ENCODE assay signal across 12 mouse cellular contexts in genomic region chr10:25016110-25016509, GRCm38 (mm10).
DNase-seq lines count a peak whose midpoint lies in the region; ATAC-seq and TF ChIP-seq lines count a peak whose summit lies in the region.
"Had no signal": no experiment of that assay in that cellular context is flagged by ENCODE, and none has a peak within 500 bp of the region (broad histone marks: within the 10 kb centered on the region; RNA-seq: fewer than 3 reads in every experiment).

No protein-coding gene starts in this region.

- peak; percentile 65 for DNase-seq in adrenal gland, adult 2 months
- DNase-seq in adrenal gland, postnatal 36 days = peak; percentile 56 to 58
- peak; percentile 30 for DNase-seq in forebrain, postnatal 0 days
- DNase-seq in liver, embryonic 11.5 days (ENCODE audit: low spot score) = no peak
- DNase-seq in thymus, postnatal 36 days = no peak
- DNase-seq: kidney, adult 18-20 months; lung, postnatal 10 days had no signal

- no peaks in the 10 kb centered on the region for H3K9me3 ChIP-seq in hindbrain, embryonic 15.5 days
- H3K9me3 ChIP-seq in hindbrain, embryonic 12.5 days (replicated peaks) = no peaks in the 10 kb centered on the region
- H3K9me3 ChIP-seq in forebrain, postnatal 0 days (ENCODE audit: low read length) = no peaks in the 10 kb centered on the region
- H3K9me3 ChIP-seq in liver, embryonic 11.5 days (ENCODE audit: control insufficient read depth, low read length) = no peaks in the 10 kb centered on the region
- no peaks in the 10 kb centered on the region for H3K9me3 ChIP-seq in liver, embryonic 12.5 days (replicated peaks)
- H3K9me3 ChIP-seq: embryonic facial prominence, embryonic 12.5 days had no signal

- no peak overlapping the region for H3K4me2 ChIP-seq in hindbrain, embryonic 15.5 days
- no peak overlapping the region for H3K4me2 ChIP-seq in hindbrain, embryonic 12.5 days (replicated peaks)
- H3K4me2 ChIP-seq in forebrain, postnatal 0 days (ENCODE audit: low read depth) = no peak overlapping the region
- H3K4me2 ChIP-seq in liver, embryonic 11.5 days = no peak overlapping the region
- H3K4me2 ChIP-seq in liver, embryonic 12.5 days = no peak overlapping the region
- H3K4me2 ChIP-seq: embryonic facial prominence, embryonic 12.5 days had no signal

- TF ChIP-seq CTCF in forebrain, postnatal 0 days (IDR thresholded peaks at IDR 0.05; ENCODE audit: low read depth) = no peak

- H3K4me3 ChIP-seq in hindbrain, embryonic 15.5 days = no peak overlapping the region
- no peak overlapping the region for H3K4me3 ChIP-seq in hindbrain, embryonic 12.5 days
- H3K4me3 ChIP-seq in forebrain, postnatal 0 days (ENCODE audit: low read depth, low read length) = no peak overlapping the region
- no peak overlapping the region for H3K4me3 ChIP-seq in liver, embryonic 11.5 days (ENCODE audit: low read depth, low read length)
- H3K4me3 ChIP-seq in liver, embryonic 12.5 days = no peak overlapping the region
- H3K4me3 ChIP-seq: embryonic facial prominence, embryonic 12.5 days; myocyte had no signal

- H3K27me3 ChIP-seq in hindbrain, embryonic 15.5 days = no peaks in the 10 kb centered on the region
- no peaks in the 10 kb centered on the region for H3K27me3 ChIP-seq in hindbrain, embryonic 12.5 days
- H3K27me3 ChIP-seq in forebrain, postnatal 0 days (ENCODE audit: insufficient read depth, low read length) = no peaks in the 10 kb centered on the region
- H3K27me3 ChIP-seq in liver, embryonic 11.5 days (replicated peaks; ENCODE audit: control insufficient read depth, insufficient read depth, low read length) = no peaks in the 10 kb centered on the region
- no peaks in the 10 kb centered on the region for H3K27me3 ChIP-seq in liver, embryonic 12.5 days (replicated peaks)
- H3K27me3 ChIP-seq: embryonic facial prominence, embryonic 12.5 days had no signal

- H3K9ac ChIP-seq in hindbrain, embryonic 15.5 days = no peak overlapping the region
- H3K9ac ChIP-seq in hindbrain, embryonic 12.5 days = no peak overlapping the region
- H3K9ac ChIP-seq in forebrain, postnatal 0 days = no peak overlapping the region
- no peak overlapping the region for H3K9ac ChIP-seq in liver, embryonic 11.5 days (ENCODE audit: low read depth, low read length)
- H3K9ac ChIP-seq in liver, embryonic 12.5 days = no peak overlapping the region
- H3K9ac ChIP-seq: embryonic facial prominence, embryonic 12.5 days had no signal

- H3K27ac ChIP-seq in hindbrain, embryonic 15.5 days (replicated peaks) = peak overlapping the region; percentile 10; the same call in 1 of the 2 replicates
- H3K27ac ChIP-seq in hindbrain, embryonic 12.5 days = no peak overlapping the region
- no peak overlapping the region for H3K27ac ChIP-seq in forebrain, postnatal 0 days (ENCODE audit: low read depth, low read length)
- no peak overlapping the region for H3K27ac ChIP-seq in liver, embryonic 11.5 days (ENCODE audit: low read depth, low read length)
- H3K27ac ChIP-seq in liver, embryonic 12.5 days = no peak overlapping the region
- H3K27ac ChIP-seq: embryonic facial prominence, embryonic 12.5 days had no signal

- H3K36me3 ChIP-seq in hindbrain, embryonic 15.5 days = no peaks in the 10 kb centered on the region
- H3K36me3 ChIP-seq in hindbrain, embryonic 12.5 days = no peaks in the 10 kb centered on the region
- H3K36me3 ChIP-seq in forebrain, postnatal 0 days (ENCODE audit: insufficient read depth) = no peaks in the 10 kb centered on the region
- no peaks in the 10 kb centered on the region for H3K36me3 ChIP-seq in liver, embryonic 11.5 days (ENCODE audit: control insufficient read depth, insufficient read depth, low read length)
- H3K36me3 ChIP-seq in liver, embryonic 12.5 days = no peaks in the 10 kb centered on the region
- H3K36me3 ChIP-seq: embryonic facial prominence, embryonic 12.5 days had no signal

- peak; percentile 66; the same call in 1 of the 2 replicates for ATAC-seq in hindbrain, embryonic 15.5 days (ENCODE audit: low FRiP score, low read depth)
- ATAC-seq in hindbrain, embryonic 12.5 days (ENCODE audit: low FRiP score) = no peak
- peak; percentile 56; the same call in 1 of the 2 replicates for ATAC-seq in forebrain, postnatal 0 days
- no peak for ATAC-seq in liver, embryonic 11.5 days (replicated peaks; ENCODE audit: low FRiP score)
- no peak for ATAC-seq in liver, embryonic 12.5 days

- WGBS in hindbrain, embryonic 15.5 days = 67% methylated on average over 9 of the region's 9 CpGs
- 80% methylated on average over 9 of the region's 9 CpGs for WGBS in hindbrain, embryonic 12.5 days
- 40% methylated on average over 9 of the region's 9 CpGs for WGBS in forebrain, postnatal 0 days
- 76% methylated on average over 9 of the region's 9 CpGs for WGBS in liver, embryonic 11.5 days
- 73% methylated on average over 9 of the region's 9 CpGs for WGBS in liver, embryonic 12.5 days (ENCODE audit: insufficient replicate concordance)

- H3K4me1 ChIP-seq in hindbrain, embryonic 15.5 days (replicated peaks) = no peaks in the 10 kb centered on the region
- H3K4me1 ChIP-seq in hindbrain, embryonic 12.5 days = no peaks in the 10 kb centered on the region
- no peaks in the 10 kb centered on the region for H3K4me1 ChIP-seq in forebrain, postnatal 0 days (ENCODE audit: insufficient read depth)
- peaks cover 7% of the 10 kb centered on the region for H3K4me1 ChIP-seq in liver, embryonic 11.5 days (replicated peaks; ENCODE audit: control insufficient read depth, insufficient read depth, low read length)
- H3K4me1 ChIP-seq in liver, embryonic 12.5 days = peaks cover 13% of the 10 kb centered on the region
- H3K4me1 ChIP-seq: embryonic facial prominence, embryonic 12.5 days had no signal

Comparison
In these comparisons a context has a peak if more than half of its experiments do, and no peak if none do; other contexts are left out.
1. ATAC-seq: peak in hindbrain, embryonic 15.5 days (single experiment) and forebrain, postnatal 0 days (single experiment); none in hindbrain, embryonic 12.5 days (single experiment), liver, embryonic 11.5 days (single experiment) and liver, embryonic 12.5 days (single experiment).
2. DNase-seq: peak in adrenal gland, adult 2 months (single experiment), adrenal gland, postnatal 36 days (2 of 2) and forebrain, postnatal 0 days (single experiment); none in liver, embryonic 11.5 days (single experiment) and thymus, postnatal 36 days (0 of 2).